Mouse (Mus musculus) bone marrow macrophage, adult 2 months (primary cell): ENCODE results near the gene Atp6v0a4. TPM values are rescaled to one million over a fixed set of nuclear protein-coding genes. Genes with fewer than 3 reads are reported as not detected.

ENCODE experiments used
- H3K27ac ChIP-seq: 2 replicates; pipeline ENCODE4 v1.5.1; 2012; ENCODE audit warnings: low read depth, low read length; ENCODE audit not compliant: insufficient read depth
- H3K4me1 ChIP-seq: 2 replicates; pipeline ENCODE4 v1.6.1; 2012; ENCODE audit warnings: low read length; ENCODE audit not compliant: control insufficient read depth, insufficient read depth
- H3K4me3 ChIP-seq: 2 replicates; pipeline ENCODE4 v1.5.1; 2012; ENCODE audit warnings: mild to moderate bottlenecking, low read length, moderate library complexity; ENCODE audit not compliant: insufficient read depth
- CTCF ChIP-seq: IDR thresholded peaks from 2 replicates; pipeline ENCODE4 v1.5.1; 2012; ENCODE audit warnings: low read depth, mild to moderate bottlenecking, low read length, moderate library complexity
- POLR2A ChIP-seq: IDR thresholded peaks from 2 replicates; pipeline ENCODE4 v1.6.1; 2012; ENCODE audit warnings: mild to moderate bottlenecking, low read depth, low read length, borderline replicate concordance
- polyA plus RNA-seq: library from polyadenylated mRNA; stranded (reverse); fragments of >200 nt; gene quantifications from 2 replicates; pipeline ENCODE4 v1.2.4, GENCODE M21; 2012; ENCODE audit not compliant: missing spikeins, insufficient read depth, insufficient read length

The Atp6v0a4 gene
- polyA plus RNA-seq, 1 experiment = not detected

DNA sequence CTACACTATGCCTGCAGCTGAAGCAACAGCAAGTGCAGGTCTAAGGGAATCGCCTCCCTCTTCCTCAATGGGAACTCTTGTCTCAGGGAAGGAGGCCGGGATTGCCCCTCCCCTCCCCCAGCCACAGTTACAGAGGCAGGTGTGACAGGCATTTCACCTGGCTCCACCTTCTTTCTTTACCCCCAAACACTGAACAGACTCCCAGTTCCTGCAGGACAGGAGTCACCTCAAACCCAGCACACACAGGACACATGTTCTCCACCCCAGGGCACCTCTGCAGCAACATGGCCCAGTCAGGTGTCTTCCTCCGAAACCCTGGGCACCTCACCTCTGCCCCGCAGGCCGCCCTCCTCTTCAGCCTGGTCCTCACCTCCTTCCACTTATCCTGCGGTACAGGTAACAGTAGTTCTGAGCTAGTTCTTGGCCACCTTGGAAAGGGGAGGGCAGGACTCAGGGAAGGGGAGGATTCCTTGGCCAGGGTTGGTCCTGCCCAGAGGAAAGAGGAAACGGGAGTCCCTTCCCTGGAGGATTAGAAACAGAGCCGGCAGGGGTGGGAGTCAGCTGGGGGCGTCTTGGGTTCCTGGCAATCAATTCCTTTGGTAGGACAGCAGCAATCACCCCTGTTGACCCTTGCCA, 15.1 kb downstream of the Atp6v0a4 start, which contains the start of gene Tmem213:
TSS of gene Tmem213 (plus strand) at position 96 of the 636 bp plus-strand sequence.
- no peak within 1 kb of the TSS for H3K4me3 ChIP-seq
- no peaks in the 10 kb centered on the region for H3K4me1 ChIP-seq
- TF ChIP-seq CTCF = no peak
- no peak within 1 kb of the TSS for H3K27ac ChIP-seq

DNA sequence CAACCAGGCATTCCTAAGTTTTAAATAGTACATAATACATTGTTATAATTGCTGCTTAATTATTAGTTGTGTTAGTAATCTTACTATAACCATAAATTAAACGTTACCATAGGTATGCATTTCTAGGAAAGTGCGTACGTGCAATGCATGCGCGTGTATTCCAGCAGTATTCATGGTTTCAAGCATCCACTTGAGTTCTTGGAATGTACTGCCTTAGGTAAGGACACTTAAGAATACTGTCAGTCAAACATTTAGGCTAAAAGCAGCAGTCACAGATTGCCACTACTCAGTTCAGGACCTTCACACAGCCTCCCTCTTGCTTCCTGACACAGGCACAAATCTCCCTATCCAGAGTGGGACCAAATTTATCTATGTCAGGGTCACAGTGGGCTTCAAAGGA, 15.9 kb downstream of the Atp6v0a4 start:
- Histone ChIP-seq H3K4me1 (no peaks in the 10 kb centered on the region), H3K27ac (no peak overlapping the region), H3K4me3 (no peak overlapping the region)
- TF ChIP-seq POLR2A (no peak), CTCF (no peak)

DNA sequence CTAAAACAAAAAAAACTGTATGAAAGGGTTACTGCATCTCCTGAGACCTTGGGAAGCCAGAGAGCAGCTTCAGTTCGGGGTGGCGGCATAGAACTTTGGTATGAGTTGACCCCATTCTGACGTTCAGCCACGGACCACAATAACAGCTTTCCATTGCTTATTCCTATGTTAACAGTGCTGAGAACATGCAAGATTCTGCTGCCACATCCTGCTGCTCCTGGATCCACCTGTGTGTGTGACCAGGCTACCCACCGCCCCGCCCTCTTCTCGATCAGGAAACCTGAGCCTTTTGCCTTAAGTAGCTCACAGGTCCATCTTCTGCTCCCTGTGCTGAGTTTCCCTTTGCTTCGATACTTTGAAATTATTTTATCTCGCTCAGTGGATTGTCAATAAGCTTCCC, 18.5 kb downstream of the Atp6v0a4 start:
- Histone ChIP-seq H3K4me1 (no peaks in the 10 kb centered on the region), H3K27ac (no peak overlapping the region), H3K4me3 (no peak overlapping the region)
- TF ChIP-seq POLR2A (no peak), CTCF (no peak)

DNA sequence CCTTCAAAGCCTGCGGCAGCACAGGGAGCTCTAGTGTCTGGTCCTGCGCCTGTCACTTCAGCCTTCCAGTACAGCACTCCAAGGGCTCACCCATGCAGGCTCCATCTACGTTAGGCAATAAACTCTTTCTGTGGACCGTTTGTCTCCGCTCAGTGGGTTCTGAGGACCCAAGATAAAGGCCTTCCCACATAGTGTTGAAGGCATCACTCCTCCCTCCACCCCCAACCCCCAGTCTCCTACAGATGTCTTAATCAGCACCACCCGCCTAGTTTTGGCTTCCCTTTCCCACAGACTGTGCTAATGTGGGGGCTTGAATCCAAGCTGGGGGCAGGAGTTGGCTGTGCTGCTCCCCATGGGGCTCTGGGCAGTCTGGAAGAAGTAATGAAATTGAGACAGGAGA, 20.6 kb downstream of the Atp6v0a4 start:
- no peak overlapping the region for H3K27ac ChIP-seq
- no peak for TF ChIP-seq CTCF
- no peaks in the 10 kb centered on the region for H3K4me1 ChIP-seq
- H3K4me3 ChIP-seq = no peak overlapping the region

DNA sequence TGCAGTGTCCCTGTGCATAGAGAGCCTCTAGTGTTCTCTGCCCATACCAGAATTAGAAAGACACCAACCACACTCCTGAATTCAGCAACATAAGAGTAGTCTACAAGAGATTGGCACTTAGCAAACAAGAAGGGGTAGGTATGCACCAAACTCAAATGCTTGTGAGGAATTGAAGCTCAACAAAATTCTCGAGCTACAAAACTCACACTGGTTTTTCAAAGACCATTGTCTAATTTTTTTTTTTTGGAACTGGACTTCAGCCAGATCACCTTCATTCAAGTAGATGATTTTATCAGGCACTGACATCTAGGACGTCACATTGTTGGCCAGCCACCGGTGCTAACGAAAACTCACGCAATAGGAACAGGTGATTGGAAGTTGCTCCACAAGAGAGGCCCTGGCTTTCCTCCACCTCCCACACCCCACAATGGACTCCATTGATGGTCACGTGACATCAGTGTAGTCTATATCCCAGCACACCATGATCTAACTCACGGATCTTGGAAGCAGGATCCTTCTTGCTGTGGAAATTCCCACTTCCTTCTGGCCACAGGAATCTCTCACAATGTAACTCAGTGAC, 22.1 kb downstream of the Atp6v0a4 start:
- TF ChIP-seq POLR2A (no peak), CTCF (no peak)
- Histone ChIP-seq H3K4me3 (no peak overlapping the region), H3K27ac (no peak overlapping the region), H3K4me1 (no peaks in the 10 kb centered on the region)

DNA sequence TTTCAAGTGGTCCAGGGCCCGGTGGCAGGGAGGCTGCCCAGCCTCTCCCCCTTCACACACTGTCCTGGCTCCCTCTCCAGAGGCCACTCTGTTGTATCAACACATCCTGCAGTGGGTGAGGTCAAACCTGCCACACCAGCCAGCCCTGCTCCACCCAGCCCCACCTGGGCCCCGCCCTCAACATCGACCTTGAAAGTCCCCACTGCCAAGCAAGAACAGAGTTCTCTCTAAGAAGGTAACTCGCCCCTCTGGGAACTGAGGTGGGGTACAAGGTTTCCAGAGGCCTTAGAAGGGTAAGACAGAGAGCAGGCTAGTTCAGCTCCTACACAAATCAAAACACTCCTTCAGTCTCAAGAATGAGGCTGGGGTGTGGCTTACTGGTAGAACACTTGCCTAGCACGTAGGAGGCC, 27.4 kb downstream of the Atp6v0a4 start:
- TF ChIP-seq POLR2A (no peak), CTCF (no peak)
- no peak overlapping the region for H3K4me3 ChIP-seq
- no peaks in the 10 kb centered on the region for H3K4me1 ChIP-seq
- H3K27ac ChIP-seq = no peak overlapping the region

DNA sequence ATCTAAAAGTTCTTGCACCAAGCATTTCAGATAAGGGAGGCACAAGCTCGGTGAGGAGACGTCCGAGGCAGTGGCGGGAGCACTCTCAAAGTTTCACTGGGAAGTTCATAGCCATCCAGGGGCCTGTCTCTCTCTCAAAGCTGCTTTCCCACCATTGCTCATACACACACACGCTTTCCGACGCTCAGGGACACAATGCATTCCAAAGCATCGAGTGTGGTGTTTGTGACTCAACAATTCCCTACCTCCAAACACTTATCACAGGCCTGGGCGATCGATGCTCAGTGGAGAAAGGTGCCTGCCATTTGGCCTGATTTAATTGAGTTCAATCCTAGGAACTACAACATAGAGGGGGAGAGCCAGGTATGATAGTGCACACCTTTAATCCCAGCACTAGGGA, 29.7 kb downstream of the Atp6v0a4 start:
- H3K4me3 ChIP-seq = no peak overlapping the region
- TF ChIP-seq POLR2A (no peak), CTCF (no peak)
- no peak overlapping the region for H3K27ac ChIP-seq
- H3K4me1 ChIP-seq = no peaks in the 10 kb centered on the region

DNA sequence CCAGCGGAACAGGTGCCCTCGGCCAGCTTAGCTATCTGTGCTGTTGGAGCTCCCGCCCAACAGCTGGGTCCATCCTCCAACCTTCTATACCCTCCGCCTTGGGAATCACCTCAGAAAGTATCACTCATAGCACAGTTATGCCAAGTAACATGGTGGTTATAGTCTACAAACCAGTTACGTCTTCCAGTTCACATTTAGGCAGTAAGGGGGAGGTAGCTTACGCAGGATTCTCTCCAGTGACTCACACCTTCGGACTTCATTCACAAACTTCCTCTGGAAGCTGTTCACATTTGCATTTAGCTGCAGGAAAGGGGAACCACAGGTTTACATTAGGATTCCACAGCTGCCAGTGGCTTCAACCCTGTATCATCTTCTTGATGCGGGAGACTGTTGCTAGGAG, 31.8 kb downstream of the Atp6v0a4 start:
- Histone ChIP-seq H3K27ac (no peak overlapping the region), H3K4me1 (no peaks in the 10 kb centered on the region), H3K4me3 (no peak overlapping the region)
- TF ChIP-seq CTCF (no peak), POLR2A (no peak)

DNA sequence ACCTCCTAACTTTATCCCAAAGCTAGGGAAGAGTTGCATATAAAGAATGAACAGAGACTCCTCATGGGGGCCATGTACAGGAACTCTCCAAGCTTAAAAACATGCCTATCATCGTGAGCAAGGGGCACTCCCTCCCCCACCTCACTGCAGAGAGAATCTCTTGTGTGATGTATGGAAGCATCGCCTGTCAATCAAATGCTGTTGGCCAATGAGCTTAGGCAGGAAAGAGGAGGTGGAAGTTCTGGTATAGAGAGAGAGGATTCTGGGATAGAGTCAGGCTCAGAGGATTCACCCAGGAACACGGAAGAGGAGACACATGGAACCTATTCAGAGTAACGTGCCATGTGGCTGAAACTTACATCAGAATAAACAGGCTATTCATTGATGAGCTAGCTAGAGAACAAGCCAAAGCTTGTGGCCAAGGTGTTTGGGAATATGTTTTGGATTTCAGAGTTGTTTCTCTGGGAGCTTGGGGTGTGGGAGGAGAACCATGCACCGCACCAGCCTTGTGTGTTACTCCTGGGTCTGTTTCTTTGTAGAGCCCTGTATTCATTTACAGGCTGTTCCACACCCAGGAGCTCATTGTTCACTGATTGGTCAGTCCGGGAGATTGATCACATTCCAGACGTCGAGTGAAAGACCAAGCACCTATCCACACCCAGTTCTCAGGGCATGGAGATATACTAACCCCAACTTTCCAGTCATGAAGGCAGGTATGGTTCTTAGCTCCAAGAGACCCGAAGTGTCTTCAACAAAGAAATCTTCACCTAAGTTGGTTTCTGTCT, 37.0 kb downstream of the Atp6v0a4 start:
- H3K4me1 ChIP-seq = no peaks in the 10 kb centered on the region
- H3K27ac ChIP-seq = no peak overlapping the region
- TF ChIP-seq POLR2A (no peak), CTCF (no peak)
- H3K4me3 ChIP-seq = no peak overlapping the region

DNA sequence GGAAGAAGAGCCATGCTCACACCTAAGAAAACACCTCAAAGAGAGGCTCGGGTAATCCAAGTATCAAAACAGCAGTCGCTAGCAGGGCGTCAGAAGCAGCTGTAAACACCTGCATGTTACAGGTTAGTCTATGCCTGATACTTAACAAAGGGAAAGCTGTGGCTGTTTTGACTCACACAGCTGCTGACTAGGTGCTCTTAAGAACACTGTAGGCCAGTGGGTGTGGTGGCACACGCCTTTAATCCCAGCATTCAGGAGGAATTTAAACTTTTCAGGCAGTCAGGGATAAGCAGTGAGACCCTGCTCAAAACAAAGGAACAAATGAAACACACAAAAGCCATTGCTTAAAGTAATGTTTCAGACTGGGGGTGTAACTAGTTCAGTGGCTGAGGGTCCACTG, 41.2 kb downstream of the Atp6v0a4 start:
- Histone ChIP-seq H3K4me1 (no peaks in the 10 kb centered on the region), H3K4me3 (no peak overlapping the region), H3K27ac (no peak overlapping the region)
- TF ChIP-seq POLR2A = no peak
- no peak for TF ChIP-seq CTCF
